In the genomic region with DNA sequence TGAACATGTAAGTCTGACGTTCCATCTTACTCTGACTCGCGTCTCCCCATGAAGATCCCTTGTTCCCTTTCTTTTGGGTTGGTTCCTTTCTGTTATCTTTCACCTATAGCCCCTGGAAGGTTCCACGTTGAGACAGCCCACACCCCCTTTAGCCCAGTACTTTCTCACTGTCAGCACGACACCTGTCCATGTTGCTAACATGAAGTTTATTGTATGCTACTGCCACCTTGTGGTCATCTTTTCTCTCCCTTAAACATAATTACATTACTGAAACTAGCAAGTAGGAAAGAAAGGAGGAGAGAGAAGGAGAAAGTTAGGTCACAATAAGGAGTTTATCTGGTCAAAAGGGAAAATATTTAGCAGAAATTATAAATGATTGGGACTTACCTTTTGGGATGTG, we compare ENCODE assay signal across 9 mouse cellular contexts. TPM values are rescaled to one million over a fixed set of nuclear protein-coding genes. Genes with fewer than 3 reads are reported as not detected.
DNase-seq lines count a peak whose midpoint lies in the region; ATAC-seq and TF ChIP-seq lines count a peak whose summit lies in the region.
"Had no signal": no experiment of that assay in that cellular context is flagged by ENCODE, and none has a peak within 500 bp of the region (broad histone marks: within the 10 kb centered on the region; RNA-seq: fewer than 3 reads in every experiment).

No protein-coding gene starts in this region.

- no peaks in the 10 kb centered on the region for H3K4me1 ChIP-seq in forebrain, embryonic 15.5 days
- no peaks in the 10 kb centered on the region for H3K4me1 ChIP-seq in forebrain, embryonic 11.5 days (replicated peaks; ENCODE audit: control insufficient read depth, insufficient read depth, low read length)
- no peaks in the 10 kb centered on the region for H3K4me1 ChIP-seq in liver, postnatal 0 days (ENCODE audit: insufficient read depth)
- no peaks in the 10 kb centered on the region for H3K4me1 ChIP-seq in liver, embryonic 11.5 days (replicated peaks; ENCODE audit: control insufficient read depth, insufficient read depth, low read length)
- H3K4me1 ChIP-seq in hindbrain, postnatal 0 days (ENCODE audit: insufficient read depth, low read length) = no peaks in the 10 kb centered on the region
- H3K4me1 ChIP-seq: heart, embryonic 15.5 days had no signal

- H3K9me3 ChIP-seq in forebrain, embryonic 15.5 days = no peaks in the 10 kb centered on the region
- no peaks in the 10 kb centered on the region for H3K9me3 ChIP-seq in forebrain, embryonic 11.5 days (ENCODE audit: control insufficient read depth, low read length)
- H3K9me3 ChIP-seq in liver, postnatal 0 days (ENCODE audit: low read length) = no peaks in the 10 kb centered on the region
- H3K9me3 ChIP-seq in liver, embryonic 11.5 days (ENCODE audit: control insufficient read depth, low read length) = no peaks in the 10 kb centered on the region
- H3K9me3 ChIP-seq in hindbrain, postnatal 0 days (ENCODE audit: low read length) = no peaks in the 10 kb centered on the region
- H3K9me3 ChIP-seq: heart, embryonic 15.5 days had no signal

- H3K4me2 ChIP-seq in forebrain, embryonic 15.5 days (replicated peaks) = no peak overlapping the region
- no peak overlapping the region for H3K4me2 ChIP-seq in forebrain, embryonic 11.5 days (ENCODE audit: low read depth, low read length, severe bottlenecking)
- H3K4me2 ChIP-seq in liver, postnatal 0 days (ENCODE audit: low read depth, low read length) = no peak overlapping the region
- no peak overlapping the region for H3K4me2 ChIP-seq in liver, embryonic 11.5 days
- no peak overlapping the region for H3K4me2 ChIP-seq in hindbrain, postnatal 0 days (ENCODE audit: low read depth, low read length)
- H3K4me2 ChIP-seq: heart, embryonic 15.5 days had no signal

- no peak for DNase-seq in forebrain, embryonic 11.5 days (ENCODE audit: low spot score)
- peak; percentile 11 for DNase-seq in liver, postnatal 0 days
- no peak for DNase-seq in liver, embryonic 11.5 days (ENCODE audit: low spot score)
- no peak for DNase-seq in Patski (ENCODE audit: low read depth, low spot score)
- DNase-seq in hindbrain, postnatal 0 days (ENCODE audit: low spot score) = peak; percentile 75
- DNase-seq in layer of hippocampus, adult 9-10 months (ENCODE audit: low spot score) = no peak

- in situ Hi-C loops in Patski (cut with MboI; ENCODE audit: low pct_unique_long_range_greater_than_20kb) = loop anchor here (10.0 to 25.0 kb wide), 2 partner anchors 911 to 1083 kb away; partner anchors contain the start of genes Cox7b, Magt1 and Pgk1

- ATAC-seq in forebrain, embryonic 15.5 days (replicated peaks) = peak; percentile 53; the same call in 1 of the 2 replicates
- no peak for ATAC-seq in forebrain, embryonic 11.5 days (replicated peaks; ENCODE audit: low FRiP score)
- ATAC-seq in liver, postnatal 0 days = no peak
- ATAC-seq in liver, embryonic 11.5 days (replicated peaks; ENCODE audit: low FRiP score) = no peak
- peak; percentile 69 for ATAC-seq in Patski
- peak; percentile 38; the same call in 1 of the 2 replicates for ATAC-seq in hindbrain, postnatal 0 days
- ATAC-seq in erythroid progenitor cell, adult 5-6 weeks (replicated peaks; ENCODE audit: low FRiP score, poor library complexity, severe bottlenecking) = no peak

- H3K4me3 ChIP-seq in forebrain, embryonic 15.5 days = no peak overlapping the region
- no peak overlapping the region for H3K4me3 ChIP-seq in forebrain, embryonic 11.5 days (ENCODE audit: low read depth, low read length)
- H3K4me3 ChIP-seq in liver, postnatal 0 days (ENCODE audit: low read depth, low read length) = no peak overlapping the region
- no peak overlapping the region for H3K4me3 ChIP-seq in liver, embryonic 11.5 days (ENCODE audit: low read depth, low read length)
- no peak overlapping the region for H3K4me3 ChIP-seq in hindbrain, postnatal 0 days (ENCODE audit: low read length)
- H3K4me3 ChIP-seq: heart, embryonic 15.5 days had no signal

- peak; percentile 73 for TF ChIP-seq CTCF in liver, postnatal 0 days (IDR thresholded peaks at IDR 0.05; ENCODE audit: low read depth)
- TF ChIP-seq CTCF in Patski (IDR thresholded peaks at IDR 0.05) = peak; percentile 73
- TF ChIP-seq CTCF in hindbrain, postnatal 0 days (IDR thresholded peaks at IDR 0.05; ENCODE audit: low read depth) = peak; percentile 68

- H3K27me3 ChIP-seq in forebrain, embryonic 15.5 days = no peaks in the 10 kb centered on the region
- H3K27me3 ChIP-seq in forebrain, embryonic 11.5 days (ENCODE audit: control insufficient read depth, insufficient read depth, low read length) = no peaks in the 10 kb centered on the region
- no peaks in the 10 kb centered on the region for H3K27me3 ChIP-seq in liver, postnatal 0 days (ENCODE audit: insufficient read depth, low read length)
- no peaks in the 10 kb centered on the region for H3K27me3 ChIP-seq in liver, embryonic 11.5 days (replicated peaks; ENCODE audit: control insufficient read depth, insufficient read depth, low read length)
- no peaks in the 10 kb centered on the region for H3K27me3 ChIP-seq in Patski
- H3K27me3 ChIP-seq in hindbrain, postnatal 0 days (ENCODE audit: insufficient read depth, low read length) = no peaks in the 10 kb centered on the region
- H3K27me3 ChIP-seq: heart, embryonic 15.5 days had no signal

- no peaks in the 10 kb centered on the region for H3K36me3 ChIP-seq in forebrain, embryonic 15.5 days
- H3K36me3 ChIP-seq in forebrain, embryonic 11.5 days (ENCODE audit: control insufficient read depth, insufficient read depth, low read length) = no peaks in the 10 kb centered on the region
- no peaks in the 10 kb centered on the region for H3K36me3 ChIP-seq in liver, postnatal 0 days (replicated peaks; ENCODE audit: insufficient read depth, low read length)
- H3K36me3 ChIP-seq in liver, embryonic 11.5 days (ENCODE audit: control insufficient read depth, insufficient read depth, low read length) = no peaks in the 10 kb centered on the region
- no peaks in the 10 kb centered on the region for H3K36me3 ChIP-seq in hindbrain, postnatal 0 days (ENCODE audit: insufficient read depth, low read length)
- H3K36me3 ChIP-seq: heart, embryonic 15.5 days had no signal

- no peak overlapping the region for H3K9ac ChIP-seq in forebrain, embryonic 15.5 days (replicated peaks)
- H3K9ac ChIP-seq in forebrain, embryonic 11.5 days (ENCODE audit: low read length) = no peak overlapping the region
- H3K9ac ChIP-seq in liver, postnatal 0 days (replicated peaks) = no peak overlapping the region
- no peak overlapping the region for H3K9ac ChIP-seq in liver, embryonic 11.5 days (ENCODE audit: low read depth, low read length)
- H3K9ac ChIP-seq in hindbrain, postnatal 0 days (replicated peaks; ENCODE audit: low read length) = no peak overlapping the region
- H3K9ac ChIP-seq: heart, embryonic 15.5 days had no signal

- no peak overlapping the region for H3K27ac ChIP-seq in forebrain, embryonic 15.5 days (replicated peaks)
- H3K27ac ChIP-seq in forebrain, embryonic 11.5 days (ENCODE audit: low read depth, low read length) = no peak overlapping the region
- no peak overlapping the region for H3K27ac ChIP-seq in liver, postnatal 0 days (ENCODE audit: low read depth)
- no peak overlapping the region for H3K27ac ChIP-seq in liver, embryonic 11.5 days (ENCODE audit: low read depth, low read length)
- no peak overlapping the region for H3K27ac ChIP-seq in hindbrain, postnatal 0 days
- H3K27ac ChIP-seq: heart, embryonic 15.5 days had no signal

- POLR2A ChIA-PET in Patski (lab: Charles Lee) = no interaction called here

- TF ChIP-seq EP300 in liver, postnatal 0 days (IDR thresholded peaks at IDR 0.05; ENCODE audit: low read depth) = no peak

- CTCF ChIA-PET in Patski (lab: Charles Lee) = interaction anchor here (1.0 to 1.2 kb wide), 2 partner anchors 13 to 17 kb away, joined by 3 to 7 read pairs; no protein-coding TSS in a partner anchor

- WGBS in forebrain, embryonic 15.5 days = 43% methylated on average over 5 of the region's 5 CpGs
- WGBS in forebrain, embryonic 11.5 days = 52% methylated on average over 5 of the region's 5 CpGs
- 46% methylated on average over 5 of the region's 5 CpGs for WGBS in liver, postnatal 0 days (ENCODE audit: insufficient replicate concordance)
- WGBS in liver, embryonic 11.5 days = 42% methylated on average over 5 of the region's 5 CpGs
- WGBS in hindbrain, postnatal 0 days = 44% methylated on average over 5 of the region's 5 CpGs

RNA-seq across cellular contexts. Expression of gene Magee1, which starts 16.0 kb away (rescaled TPM):
- 123 and 129 TPM in 2 replicates for polyA plus RNA-seq in forebrain, embryonic 15.5 days (2015; fragmentation: Nextera tagmentation; extraction: Ambion mirVana)
- polyA plus RNA-seq in forebrain, embryonic 11.5 days (2014; fragmentation: Nextera tagmentation; extraction: Ambion mirVana) = 39.0 and 39.6 TPM in 2 replicates
- polyA plus RNA-seq in liver, postnatal 0 days (2015; fragmentation: Nextera tagmentation; extraction: Ambion mirVana) = 1.5 and 1.6 TPM in 2 replicates
- polyA plus RNA-seq in liver, embryonic 11.5 days (2014; fragmentation: Nextera tagmentation; extraction: Ambion mirVana) = 5.5 and 6.3 TPM in 2 replicates
- 32.2 TPM for polyA plus RNA-seq in Patski (2021)
- 237 and 253 TPM in 2 replicates for total RNA-seq in hindbrain, postnatal 0 days (2014; rRNA removed)
- 196 and 211 TPM in 2 replicates for polyA plus RNA-seq in hindbrain, postnatal 0 days (2015; fragmentation: Nextera tagmentation; extraction: Ambion mirVana)
- 0.42 TPM in 1 of 2 replicates, not detected in the other for total RNA-seq in erythroid progenitor cell, adult 5-6 weeks (2015; ENCODE audit: low replicate concordance)
- total RNA-seq in erythroid progenitor cell, adult 5-6 weeks (2017; ENCODE audit: low replicate concordance) = 0.77 TPM in 1 of 2 replicates, not detected in the other

RNA-seq across cellular contexts. Expression of gene Pbdc1, which starts 24.6 kb away (rescaled TPM):
- polyA plus RNA-seq in forebrain, embryonic 15.5 days (2015; fragmentation: Nextera tagmentation; extraction: Ambion mirVana) = 34.6 and 38.6 TPM in 2 replicates
- 68.2 and 73.3 TPM in 2 replicates for polyA plus RNA-seq in forebrain, embryonic 11.5 days (2014; fragmentation: Nextera tagmentation; extraction: Ambion mirVana)
- 25.5 and 27.8 TPM in 2 replicates for polyA plus RNA-seq in liver, postnatal 0 days (2015; fragmentation: Nextera tagmentation; extraction: Ambion mirVana)
- 71.5 and 79.2 TPM in 2 replicates for polyA plus RNA-seq in liver, embryonic 11.5 days (2014; fragmentation: Nextera tagmentation; extraction: Ambion mirVana)
- 37.9 TPM for polyA plus RNA-seq in Patski (2021)
- total RNA-seq in hindbrain, postnatal 0 days (2014; rRNA removed) = 12.8 and 21.9 TPM in 2 replicates
- 31.9 and 35.7 TPM in 2 replicates for polyA plus RNA-seq in hindbrain, postnatal 0 days (2015; fragmentation: Nextera tagmentation; extraction: Ambion mirVana)
- 13.7 and 17.6 TPM in 2 replicates for total RNA-seq in erythroid progenitor cell, adult 5-6 weeks (2015; ENCODE audit: low replicate concordance)
- 17.3 and 21.6 TPM in 2 replicates for total RNA-seq in erythroid progenitor cell, adult 5-6 weeks (2017; ENCODE audit: low replicate concordance)

Comparison
In these comparisons a context has a peak if more than half of its experiments do, and no peak if none do; other contexts are left out.
1. ATAC-seq: peak in forebrain, embryonic 15.5 days (single experiment), Patski (single experiment) and hindbrain, postnatal 0 days (single experiment); none in forebrain, embryonic 11.5 days (single experiment), liver, postnatal 0 days (single experiment), liver, embryonic 11.5 days (single experiment) and erythroid progenitor cell, adult 5-6 weeks (single experiment).
2. DNase-seq: peak in liver, postnatal 0 days (single experiment) and hindbrain, postnatal 0 days (single experiment); none in forebrain, embryonic 11.5 days (single experiment), liver, embryonic 11.5 days (single experiment), Patski (single experiment) and layer of hippocampus, adult 9-10 months (single experiment).
3. Peak in every context shown above with its lines, with median percentiles within 50 percentile points of each other: CTCF ChIP-seq.